Mouse (Mus musculus) limb, embryonic 10.5 days (tissue): ENCODE results near the gene Moxd1. TPM values are rescaled to one million over a fixed set of nuclear protein-coding genes. Genes with fewer than 3 reads are reported as not detected.
"Not testable (repeated sequence)": the region's sequence is repeated elsewhere in the genome, so short reads cannot be mapped to it uniquely, and the experiment has no call there.

Experiments used
- DNase-seq: peaks from one replicate; pipeline ENCODE4 v3.0.0-alpha.2; 2017; ENCODE audit warnings: low spot score
- H3K27ac ChIP-seq: fragments of 300-500 bp; sonication (generic); 2 replicates; pipeline ENCODE4 v1.5.1; 2016; ENCODE audit warnings: mild to moderate bottlenecking
- H3K27me3 ChIP-seq: fragments of 300-500 bp; sonication (generic); 2 replicates; pipeline ENCODE4 v1.6.1; 2016; ENCODE audit warnings: low read depth, mild to moderate bottlenecking; ENCODE audit not compliant: poor library complexity, severe bottlenecking
- H3K36me3 ChIP-seq: fragments of 300-500 bp; sonication (generic); 2 replicates; pipeline ENCODE4 v1.6.1; 2016; ENCODE audit warnings: mild to moderate bottlenecking, moderate library complexity
- H3K4me1 ChIP-seq: fragments of 300-500 bp; sonication (generic); 2 replicates; pipeline ENCODE4 v1.6.1; 2016
- H3K4me3 ChIP-seq: fragments of 300-500 bp; sonication (generic); 2 replicates; pipeline ENCODE4 v1.5.1; 2016; ENCODE audit warnings: mild to moderate bottlenecking, moderate library complexity
- H3K9me3 ChIP-seq: fragments of 300-500 bp; sonication (generic); replicated peaks from 2 replicates; pipeline ENCODE4 v1.6.1; 2016; ENCODE audit warnings: mild to moderate bottlenecking
- WGBS: fragments of 180-500 bp; shearing (Covaris S2); methylation state at CpG from one replicate; pipeline ENCODE4 v1.1.7; 2016; 5-methylcytosine and 5-hydroxymethylcytosine counted together
- polyA plus RNA-seq: library from polyadenylated mRNA; unstranded; fragments of >200 nt; fragmentation: Nextera tagmentation; extraction: Ambion mirVana; gene quantifications from 2 replicates; pipeline ENCODE4 v1.2.1, GENCODE M21; 2016

Moxd1 gene
- polyA plus RNA-seq, 1 experiment from 2014 or later = 6.0 TPM

GRCm38 (mm10) chr10:24296608-24297007, 73.3 kb downstream of the Moxd1 start:
- H3K36me3 ChIP-seq = no peaks in the 10 kb centered on the region
- DNase-seq = no peak
- no peaks in the 10 kb centered on the region for H3K27me3 ChIP-seq
- no peak overlapping the region for H3K27ac ChIP-seq
- 62% methylated on average over 4 of the region's 4 CpGs for WGBS
- no peaks in the 10 kb centered on the region for H3K4me1 ChIP-seq
- no peak overlapping the region for H3K4me3 ChIP-seq
- no peaks in the 10 kb centered on the region for H3K9me3 ChIP-seq

GRCm38 (mm10) chr10:24297792-24298191, 74.5 kb downstream of the Moxd1 start:
- no peak overlapping the region for H3K27ac ChIP-seq

GRCm38 (mm10) chr10:24298260-24299244, 75.2 kb downstream of the Moxd1 start:
- Histone ChIP-seq H3K4me1 (no peaks in the 10 kb centered on the region), H3K27ac (no peak overlapping the region), H3K27me3 (no peaks in the 10 kb centered on the region), H3K4me3 (no peak overlapping the region), H3K36me3 (no peaks in the 10 kb centered on the region), H3K9me3 (no peaks in the 10 kb centered on the region)
- WGBS = 46% methylated on average over 2 of the region's 2 CpGs
- peak; percentile 65 for DNase-seq

More at GRCm38 (mm10) chr10:24297792-24298191, 74.5 kb downstream of the Moxd1 start:
- peak; percentile 62 for DNase-seq
- Histone ChIP-seq H3K4me1 (no peaks in the 10 kb centered on the region), H3K27me3 (no peaks in the 10 kb centered on the region), H3K4me3 (no peak overlapping the region), H3K9me3 (no peaks in the 10 kb centered on the region), H3K36me3 (no peaks in the 10 kb centered on the region)
- 0% methylated on average over 1 of the region's 1 CpGs for WGBS

GRCm38 (mm10) chr10:24312191-24312611, 88.9 kb downstream of the Moxd1 start:
- H3K36me3 ChIP-seq = no peaks in the 10 kb centered on the region
- under 1% methylated on average over 9 of the region's 9 CpGs for WGBS
- DNase-seq = peak; percentile 67
- H3K27ac ChIP-seq = no peak overlapping the region
- no peaks in the 10 kb centered on the region for H3K9me3 ChIP-seq
- no peaks in the 10 kb centered on the region for H3K4me1 ChIP-seq
- no peak overlapping the region for H3K4me3 ChIP-seq
- no peaks in the 10 kb centered on the region for H3K27me3 ChIP-seq

- Histone ChIP-seq H3K4me1 (no peaks in the 10 kb centered on the region), H3K36me3 (no peaks in the 10 kb centered on the region), H3K27me3 (no peaks in the 10 kb centered on the region), H3K4me3 (no peak overlapping the region), H3K9me3 (no peaks in the 10 kb centered on the region), H3K27ac (no peak overlapping the region)
- 80% methylated on average over 19 of the region's 19 CpGs for WGBS
- DNase-seq = no peak
Observed at GRCm38 (mm10) chr10:24317126-24317836, 94.0 kb downstream of the Moxd1 start.

- Histone ChIP-seq H3K4me3 (no peak overlapping the region), H3K27ac (no peak overlapping the region), H3K9me3 (no peaks in the 10 kb centered on the region), H3K4me1 (no peaks in the 10 kb centered on the region), H3K27me3 (no peaks in the 10 kb centered on the region), H3K36me3 (no peaks in the 10 kb centered on the region)
- 89% methylated on average over 3 of the region's 3 CpGs for WGBS
- DNase-seq = no peak
Observed at GRCm38 (mm10) chr10:24320326-24320725, 97.0 kb downstream of the Moxd1 start.

GRCm38 (mm10) chr10:24323066-24323465, 99.7 kb downstream of the Moxd1 start:
- Histone ChIP-seq H3K4me3 (no peak overlapping the region), H3K27me3 (no peaks in the 10 kb centered on the region), H3K36me3 (no peaks in the 10 kb centered on the region), H3K27ac (no peak overlapping the region), H3K4me1 (no peaks in the 10 kb centered on the region), H3K9me3 (no peaks in the 10 kb centered on the region)
- WGBS = 95% methylated on average over 4 of the region's 4 CpGs
- DNase-seq = no peak

GRCm38 (mm10) chr10:24327265-24327664, 103.9 kb downstream of the Moxd1 start:
- H3K4me1 ChIP-seq, H3K27ac ChIP-seq, H3K4me3 ChIP-seq, H3K9me3 ChIP-seq, DNase-seq, H3K27me3 ChIP-seq, H3K36me3 ChIP-seq: not testable (repeated sequence)
- WGBS = 53% methylated on average over 8 of the region's 8 CpGs

GRCm38 (mm10) chr10:24332799-24333198, 109.5 kb downstream of the Moxd1 start:
- Histone ChIP-seq H3K9me3 (no peaks in the 10 kb centered on the region), H3K4me3 (no peak overlapping the region), H3K27me3 (no peaks in the 10 kb centered on the region), H3K36me3 (no peaks in the 10 kb centered on the region), H3K4me1 (no peaks in the 10 kb centered on the region), H3K27ac (no peak overlapping the region)
- DNase-seq = no peak
- WGBS = 52% methylated on average over 3 of the region's 3 CpGs

- Histone ChIP-seq H3K4me1 (peaks cover 7% of the 10 kb centered on the region; the same call in 1 of the 2 replicates), H3K9me3 (no peaks in the 10 kb centered on the region), H3K36me3 (no peaks in the 10 kb centered on the region), H3K27me3 (no peaks in the 10 kb centered on the region), H3K4me3 (no peak overlapping the region), H3K27ac (peak overlapping the region; percentile 11; the same call in 1 of the 2 replicates)
- no peak for DNase-seq
- 90% methylated on average over 10 of the region's 10 CpGs for WGBS
Observed at GRCm38 (mm10) chr10:24339593-24340143, 116.4 kb downstream of the Moxd1 start.

- Histone ChIP-seq H3K27me3 (no peaks in the 10 kb centered on the region), H3K4me1 (peaks cover 7% of the 10 kb centered on the region; the same call in 1 of the 2 replicates), H3K4me3 (no peak overlapping the region), H3K27ac (peak overlapping the region; percentile 38; the same call in 1 of the 2 replicates), H3K36me3 (no peaks in the 10 kb centered on the region), H3K9me3 (no peaks in the 10 kb centered on the region)
- DNase-seq = no peak
- WGBS = 78% methylated on average over 1 of the region's 1 CpGs
Observed at GRCm38 (mm10) chr10:24340551-24341213, 117.4 kb downstream of the Moxd1 start.

- Histone ChIP-seq H3K27me3 (no peaks in the 10 kb centered on the region), H3K27ac (no peak overlapping the region), H3K4me1 (peaks cover 7% of the 10 kb centered on the region; the same call in 1 of the 2 replicates), H3K4me3 (no peak overlapping the region), H3K9me3 (no peaks in the 10 kb centered on the region), H3K36me3 (no peaks in the 10 kb centered on the region)
- DNase-seq = no peak
- WGBS = 91% methylated on average over 6 of the region's 6 CpGs
Observed at GRCm38 (mm10) chr10:24341214-24341589, 117.9 kb downstream of the Moxd1 start.
